Mouse (Mus musculus) MEL (cell line): ENCODE measurements around the gene Map3k12. TPM values are rescaled to one million over a fixed set of nuclear protein-coding genes. Genes with fewer than 3 reads are reported as not detected.

Experiments
- DNase-seq: peaks from one replicate; pipeline ENCODE4 v3.0.0; 2011; ENCODE audit warnings: low read depth, low spot score
- H3K27ac ChIP-seq: 2 replicates; pipeline ENCODE4 v1.5.1; 2012; ENCODE audit warnings: low read depth, mild to moderate bottlenecking, control low read depth, low read length, moderate library complexity; ENCODE audit not compliant: control insufficient read depth
- H3K27me3 ChIP-seq, 2 experiments: fragments of 150-350 bp in 1 of 2; sonication (generic) in 1 of 2; 2 replicates each; pipeline ENCODE4 v1.6.1; 2012; ENCODE audit warnings: low read length in 2 of 2, mild to moderate bottlenecking in 2 of 2, improper control_type of control experiment in 1 of 2, moderate library complexity in 1 of 2; ENCODE audit not compliant: insufficient read depth in 2 of 2, control insufficient read depth in 1 of 2
- H3K36me3 ChIP-seq, 2 experiments: 2 replicates each; pipeline ENCODE4 v1.6.1; 2012 to 2014; ENCODE audit warnings: low read length in 2 of 2, improper control_type of control experiment in 1 of 2, inconsistent platforms in 1 of 2, mild to moderate bottlenecking in 1 of 2; ENCODE audit not compliant: insufficient read depth in 2 of 2, control insufficient read depth in 1 of 2
- H3K4me1 ChIP-seq, 2 experiments: fragments of 150-350 bp in 1 of 2; sonication (generic) in 1 of 2; 2 replicates each; pipeline ENCODE4 v1.6.1; 2012; ENCODE audit warnings: low read length in 2 of 2, improper control_type of control experiment in 1 of 2, mild to moderate bottlenecking in 1 of 2; ENCODE audit not compliant: insufficient read depth in 2 of 2, control insufficient read depth in 1 of 2
- H3K4me3 ChIP-seq, 2 experiments: fragments of 150-350 bp in 1 of 2; sonication (generic) in 1 of 2; 2 replicates each; pipeline ENCODE4 v1.5.1; 2012; ENCODE audit warnings: low read depth in 2 of 2, low read length in 2 of 2, mild to moderate bottlenecking in 2 of 2, moderate library complexity in 2 of 2, control low read depth in 1 of 2, improper control_type of control experiment in 1 of 2; ENCODE audit not compliant: control insufficient read depth in 1 of 2, insufficient read depth in 1 of 2
- H3K79me2 ChIP-seq: 2 replicates; pipeline ENCODE4 v1.6.1; 2012; ENCODE audit warnings: mild to moderate bottlenecking, low read length, moderate library complexity; ENCODE audit not compliant: control insufficient read depth, poor library complexity, insufficient read depth
- H3K9ac ChIP-seq: 2 replicates; pipeline ENCODE4 v1.6.1; 2012; ENCODE audit warnings: low read depth, mild to moderate bottlenecking, control low read depth, low read length, moderate library complexity; ENCODE audit not compliant: control insufficient read depth, poor library complexity, severe bottlenecking
- H3K9me3 ChIP-seq: fragments of 150-350 bp; sonication (generic); replicated peaks from 2 replicates; pipeline ENCODE4 v1.6.1; 2012; ENCODE audit warnings: mild to moderate bottlenecking, low read length, improper control_type of control experiment, moderate library complexity; ENCODE audit not compliant: insufficient read depth
- CTCF ChIP-seq, 3 experiments: IDR thresholded peaks in 2 of 3; conservative IDR thresholded peaks in 1 of 3; 2 replicates each; pipeline ENCODE4 v1.5.1; 2011 to 2012; ENCODE audit warnings: low read length in 3 of 3, low read depth in 2 of 3, mild to moderate bottlenecking in 2 of 3, improper control_type of control experiment in 1 of 3, inconsistent platforms in 1 of 3, mixed read lengths in 1 of 3, moderate library complexity in 1 of 3; ENCODE audit not compliant: control insufficient read depth in 1 of 3, insufficient read depth in 1 of 3, poor library complexity in 1 of 3, severe bottlenecking in 1 of 3
- ELF1 ChIP-seq: IDR thresholded peaks from 2 replicates; pipeline ENCODE4 v1.6.1; 2014; ENCODE audit warnings: low read depth, mild to moderate bottlenecking, inconsistent platforms, low read length, improper control_type of control experiment, moderate library complexity
- ETS1 ChIP-seq: IDR thresholded peaks from 2 replicates; pipeline ENCODE4 v1.6.1; 2012; ENCODE audit warnings: low read depth, mild to moderate bottlenecking, inconsistent platforms, low read length, improper control_type of control experiment, moderate library complexity
- KAT2A ChIP-seq: conservative IDR thresholded peaks from 2 replicates; pipeline ENCODE4 v1.6.1; 2012; ENCODE audit warnings: low read depth, low read length, improper control_type of control experiment, inconsistent platforms
- MAX ChIP-seq: IDR thresholded peaks from 2 replicates; pipeline ENCODE4 v1.6.1; 2011; ENCODE audit warnings: low read length, improper control_type of control experiment
- MAZ ChIP-seq: IDR thresholded peaks from 2 replicates; pipeline ENCODE4 v1.6.1; 2012; ENCODE audit warnings: low read depth, mild to moderate bottlenecking, inconsistent platforms, low read length, improper control_type of control experiment
- POLR2A ChIP-seq, 2 experiments: IDR thresholded peaks; 2 replicates each; pipeline ENCODE4 v1.6.1; 2011 to 2012; ENCODE audit warnings: low read length in 2 of 2, mild to moderate bottlenecking in 2 of 2, control low read depth in 1 of 2, improper control_type of control experiment in 1 of 2, low read depth in 1 of 2, moderate library complexity in 1 of 2; ENCODE audit not compliant: control insufficient read depth in 1 of 2, insufficient read depth in 1 of 2, poor library complexity in 1 of 2
- POLR2AphosphoS2 ChIP-seq: IDR thresholded peaks from 2 replicates; pipeline ENCODE4 v1.6.1; 2011; ENCODE audit warnings: low read length, improper control_type of control experiment
- POLR2AphosphoS5 ChIP-seq: IDR thresholded peaks from 2 replicates; pipeline ENCODE4 v1.6.1; 2012; ENCODE audit warnings: low read depth, borderline replicate concordance, mild to moderate bottlenecking, inconsistent platforms, low read length, moderate library complexity, mixed read lengths
- RCOR1 ChIP-seq: IDR thresholded peaks from 2 replicates; pipeline ENCODE4 v1.6.1; 2012; ENCODE audit warnings: low read depth, mild to moderate bottlenecking, inconsistent platforms, low read length, improper control_type of control experiment
- SIN3A ChIP-seq: IDR thresholded peaks from 2 replicates; pipeline ENCODE4 v1.6.1; 2012; ENCODE audit warnings: low read length, improper control_type of control experiment, inconsistent platforms
- SMC3 ChIP-seq: IDR thresholded peaks from 2 replicates; pipeline ENCODE4 v1.6.1; 2011; ENCODE audit warnings: low read depth, low read length, improper control_type of control experiment
- TBP ChIP-seq: IDR thresholded peaks from 2 replicates; pipeline ENCODE4 v1.8.0; 2011; ENCODE audit warnings: low read depth, low read length, improper control_type of control experiment
- polyA plus RNA-seq, 2 experiments: library from polyadenylated mRNA; stranded (reverse) in 1 of 2; unstranded in 1 of 2; fragments of >175 nt in 1 of 2; fragments of >200 nt in 1 of 2; gene quantifications; 2 replicates each; pipeline versions ENCODE4 v1.2.1 to v1.2.4; 2012; ENCODE audit warnings: low replicate concordance in 2 of 2, low read depth in 1 of 2; ENCODE audit not compliant: insufficient read length in 2 of 2, insufficient read depth in 1 of 2, missing spikeins in 1 of 2
- total RNA-seq: library from RNA; depleted of rRNA; stranded (reverse); fragments of 300-350 nt; gene quantifications from 2 replicates; pipeline ENCODE4 v1.2.3, GENCODE M21; 2012

The Map3k12 gene
- total and polyA plus RNA-seq, 3 experiments, result 1.7 to 2.8 TPM; not detected in 1

DNA sequence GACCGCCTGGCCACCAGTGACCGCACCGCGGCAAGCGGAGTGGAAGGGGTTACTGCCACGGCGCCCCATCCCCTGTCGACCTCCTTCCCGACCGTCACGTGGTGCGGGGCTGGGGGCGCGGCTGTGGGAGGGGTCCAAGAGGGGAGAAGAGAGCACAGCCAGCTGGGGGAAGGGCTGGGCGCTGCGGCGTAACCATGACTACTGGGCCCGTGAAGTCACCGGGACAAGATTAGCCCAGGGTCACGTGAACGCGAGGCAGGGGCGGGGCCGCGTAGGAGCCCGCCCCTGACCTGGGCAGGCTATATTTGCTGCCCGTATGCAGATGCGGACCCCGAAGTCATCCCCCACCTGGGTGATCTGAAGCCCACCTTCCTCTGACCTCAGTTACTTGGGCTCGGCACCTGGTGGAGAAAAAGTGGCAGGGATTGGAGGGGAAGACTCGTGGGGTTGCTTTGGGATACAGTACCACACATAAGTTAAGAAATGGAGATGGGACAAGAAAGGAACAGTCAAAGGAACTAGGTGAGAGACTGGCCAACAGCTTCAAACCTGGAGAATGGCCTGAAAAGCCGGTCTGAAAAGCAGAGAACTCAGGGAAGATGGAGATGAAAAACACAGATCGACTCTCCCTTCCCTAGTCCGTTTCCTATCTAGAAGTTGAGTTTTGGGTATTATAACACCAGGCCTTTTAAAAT lies 6.1 kb downstream of the Map3k12 start (continued):
- peak; percentile 72 for TF ChIP-seq MAX
- 0 out of 2 replicates have a peak, but pooled peaks have one; percentile 26 for TF ChIP-seq ELF1
- TF ChIP-seq MAZ, result peak; percentile 52; the same call in 1 of the 2 replicates
- no peak for TF ChIP-seq CTCF (IDR thresholded peaks at IDR 0.05 in 2 of 3, conservative IDR thresholded peaks at IDR 0.05 in 1 of 3; ENCODE audit: control insufficient read depth in 1 of 3, insufficient read depth in 1 of 3, low read depth in 2 of 3, low read length in 3 of 3, poor library complexity in 1 of 3, severe bottlenecking in 1 of 3)

DNA sequence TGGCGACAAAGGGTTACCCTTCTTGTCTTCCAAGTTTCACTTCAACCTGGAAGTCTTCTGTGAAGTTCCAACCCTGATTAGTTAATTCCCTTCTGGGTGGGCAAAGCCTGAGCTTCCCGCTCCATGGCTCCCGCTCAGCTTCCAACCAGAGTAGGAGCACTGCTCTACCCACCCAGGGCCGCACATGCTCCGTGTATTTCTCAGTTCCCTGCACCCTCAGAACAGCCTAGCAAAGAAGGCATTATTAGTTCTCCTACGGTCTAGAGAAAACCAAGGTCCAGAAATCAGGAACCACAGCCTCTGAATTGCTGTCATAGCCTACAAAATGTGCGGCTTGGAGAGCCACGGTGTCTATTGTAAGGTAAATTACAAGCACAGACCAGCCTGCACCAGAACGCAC lies 6.8 kb downstream of the Map3k12 start:
- H3K36me3 ChIP-seq, result peaks cover 0 to 12% of the 10 kb centered on the region in 2 experiments; a peak in 2 of 4 replicates
- TF ChIP-seq ETS1, result no peak
- 0 out of 2 replicates have a peak, but pooled peaks have one; percentile 23 for TF ChIP-seq POLR2AphosphoS2
- TF ChIP-seq, all 39 proteins: peak for 1
- Histone ChIP-seq H3K9me3 (no peaks in the 10 kb centered on the region), H3K4me1 (peaks cover 7 to 24% of the 10 kb centered on the region in 2 experiments), H3K4me3 (peak overlapping the region; percentile 38 to 57), H3K27ac (no peak overlapping the region), H3K79me2 (no peaks in the 10 kb centered on the region), H3K9ac (peak overlapping the region; percentile 50), H3K27me3 (no peaks in the 10 kb centered on the region)
- DNase-seq, result no peak

DNA sequence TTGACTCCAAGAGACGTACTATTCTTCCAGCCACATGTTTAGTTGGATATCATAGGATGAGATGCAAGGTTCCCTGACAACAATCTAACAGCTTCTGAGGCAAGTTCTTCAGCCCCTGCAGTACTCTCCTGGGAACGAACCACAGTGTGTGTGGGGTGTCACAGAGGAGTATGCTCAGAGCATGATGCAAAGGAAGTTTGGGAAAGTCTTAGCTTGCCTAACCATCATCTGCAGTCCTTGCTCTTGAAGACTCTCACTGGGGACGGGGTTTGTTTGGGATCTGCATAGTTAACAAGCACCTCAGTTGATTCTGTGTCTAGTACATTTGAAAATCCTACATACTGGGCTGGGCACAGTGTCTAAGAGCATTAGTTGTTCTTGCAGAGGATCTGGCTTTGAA lies 8.5 kb downstream of the Map3k12 start:
- TF ChIP-seq KAT2A (no peak), TBP (no peak), RCOR1 (no peak)
- Histone ChIP-seq H3K36me3 (peaks cover 2 to 14% of the 10 kb centered on the region in 2 experiments; a peak in 3 of 4 replicates), H3K9ac (no peak overlapping the region), H3K4me1 (peaks cover 7 to 26% of the 10 kb centered on the region in 2 experiments), H3K27me3 (no peaks in the 10 kb centered on the region), H3K79me2 (no peaks in the 10 kb centered on the region), H3K4me3 (no peak overlapping the region), H3K27ac (no peak overlapping the region), H3K9me3 (no peaks in the 10 kb centered on the region)
- DNase-seq, result no peak

DNA sequence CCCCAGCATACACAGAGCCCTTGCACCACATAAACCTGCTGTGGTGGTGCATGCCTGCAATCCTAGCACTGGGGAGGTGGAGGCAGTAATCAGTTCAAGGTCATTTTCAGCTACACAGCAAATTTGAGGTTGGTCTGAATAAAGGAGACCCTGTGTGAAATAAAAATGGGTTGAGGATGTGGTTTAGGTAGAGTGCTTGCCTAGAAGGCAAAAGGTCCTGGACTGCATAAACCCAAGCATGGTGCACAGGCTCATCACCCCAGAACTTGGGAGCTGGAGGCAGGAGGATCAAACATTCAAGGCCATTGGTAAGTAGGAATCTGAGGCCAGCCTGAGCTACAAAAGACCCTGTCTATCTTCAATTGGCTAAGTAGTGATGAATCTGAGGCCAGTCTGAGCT lies 9.3 kb downstream of the Map3k12 start:
- H3K27me3 ChIP-seq, result no peaks in the 10 kb centered on the region
- no peak overlapping the region for H3K9ac ChIP-seq
- H3K4me1 ChIP-seq, result peaks cover 7 to 26% of the 10 kb centered on the region in 2 experiments
- no peak overlapping the region for H3K4me3 ChIP-seq
- H3K79me2 ChIP-seq, result no peaks in the 10 kb centered on the region
- no peak overlapping the region for H3K27ac ChIP-seq
- H3K36me3 ChIP-seq, result peaks cover 2 to 14% of the 10 kb centered on the region in 2 experiments; a peak in 3 of 4 replicates
- TF ChIP-seq SIN3A (no peak), POLR2A (IDR thresholded peaks at IDR 0.05; ENCODE audit: control insufficient read depth in 1 of 2, insufficient read depth in 1 of 2, low read depth in 1 of 2, low read length in 2 of 2, poor library complexity in 1 of 2) (no peak; a peak in 1 of 4 replicates), MAZ (no peak), SMC3 (no peak), POLR2AphosphoS5 (no peak)
- no peaks in the 10 kb centered on the region for H3K9me3 ChIP-seq
- DNase-seq, result no peak
